Mouse (Mus musculus): ENCODE results near the gene Tcstv1. TPM values are rescaled to one million over a fixed set of nuclear protein-coding genes. Genes with fewer than 3 reads are reported as not detected.
"Not testable (repeated sequence)": the region's sequence is repeated elsewhere in the genome, so short reads cannot be mapped to it uniquely, and the experiment has no call there.

The Tcstv1 gene
- not detected in 2 replicates for polyA plus RNA-seq (2015; fragmentation: Nextera tagmentation; extraction: Ambion mirVana)

DNA sequence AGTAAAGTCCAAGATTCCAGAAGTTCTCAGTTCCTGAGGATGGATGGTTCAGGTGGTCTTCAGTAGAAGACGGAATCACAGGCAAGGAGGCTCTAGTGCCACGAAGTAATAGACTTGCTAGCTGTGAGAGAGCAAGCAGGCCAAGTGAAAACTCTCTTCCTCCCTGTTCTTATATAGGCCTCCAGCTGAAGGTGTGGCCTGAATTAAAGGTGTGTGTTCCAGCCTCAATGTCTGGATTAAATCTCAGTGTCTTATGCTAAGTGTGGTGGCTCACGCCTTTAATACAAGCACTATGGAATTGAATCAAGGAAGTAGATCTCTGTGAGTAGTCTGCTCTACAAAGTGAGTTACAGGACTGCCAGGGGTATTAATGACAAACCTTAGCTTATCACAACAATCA is at the start of gene Tcstv1:
Gene Tcstv1 (minus strand): TSS at position 101 of the 400 bp plus-strand sequence.
- H3K4me1 ChIP-seq; H3K4me3 ChIP-seq; H3K9ac ChIP-seq; H3K4me2 ChIP-seq; ATAC-seq (replicated peaks); H3K27me3 ChIP-seq (replicated peaks); H3K27ac ChIP-seq; H3K36me3 ChIP-seq (replicated peaks); H3K9me3 ChIP-seq: not testable (repeated sequence)
- 83% methylated on average over 3 of the region's 3 CpGs for whole genome bisulfite sequencing

DNA sequence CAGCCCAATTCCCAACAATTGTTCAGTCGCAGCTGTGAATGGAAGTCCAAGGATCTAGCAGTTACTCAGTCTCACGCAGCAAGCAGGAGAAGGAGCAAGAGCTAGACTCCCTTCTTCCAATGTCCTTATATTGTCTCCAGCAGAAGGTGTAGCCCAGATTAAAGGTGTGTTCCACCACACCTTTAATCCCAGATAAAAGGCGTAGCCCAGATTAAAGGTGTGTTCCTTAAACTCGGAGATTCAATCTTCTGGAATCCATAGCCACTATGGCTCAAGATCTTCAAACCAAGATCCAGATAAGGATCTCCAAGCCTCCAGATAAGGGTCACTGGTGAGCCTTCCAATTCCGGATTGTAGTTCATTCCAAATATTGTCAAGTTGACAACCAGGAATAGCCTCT is 34.6 kb upstream of the Tcstv1 start, which contains the start of gene Gm21761:
Gene Gm21761 (minus strand): TSS at position 101 of the 400 bp plus-strand sequence.
- ATAC-seq (replicated peaks); H3K9ac ChIP-seq; H3K4me2 ChIP-seq; H3K4me3 ChIP-seq; H3K9me3 ChIP-seq; H3K27ac ChIP-seq; H3K4me1 ChIP-seq; H3K27me3 ChIP-seq (replicated peaks); H3K36me3 ChIP-seq (replicated peaks): not testable (repeated sequence)
- 95% methylated on average over 2 of the region's 5 CpGs for WGBS

DNA sequence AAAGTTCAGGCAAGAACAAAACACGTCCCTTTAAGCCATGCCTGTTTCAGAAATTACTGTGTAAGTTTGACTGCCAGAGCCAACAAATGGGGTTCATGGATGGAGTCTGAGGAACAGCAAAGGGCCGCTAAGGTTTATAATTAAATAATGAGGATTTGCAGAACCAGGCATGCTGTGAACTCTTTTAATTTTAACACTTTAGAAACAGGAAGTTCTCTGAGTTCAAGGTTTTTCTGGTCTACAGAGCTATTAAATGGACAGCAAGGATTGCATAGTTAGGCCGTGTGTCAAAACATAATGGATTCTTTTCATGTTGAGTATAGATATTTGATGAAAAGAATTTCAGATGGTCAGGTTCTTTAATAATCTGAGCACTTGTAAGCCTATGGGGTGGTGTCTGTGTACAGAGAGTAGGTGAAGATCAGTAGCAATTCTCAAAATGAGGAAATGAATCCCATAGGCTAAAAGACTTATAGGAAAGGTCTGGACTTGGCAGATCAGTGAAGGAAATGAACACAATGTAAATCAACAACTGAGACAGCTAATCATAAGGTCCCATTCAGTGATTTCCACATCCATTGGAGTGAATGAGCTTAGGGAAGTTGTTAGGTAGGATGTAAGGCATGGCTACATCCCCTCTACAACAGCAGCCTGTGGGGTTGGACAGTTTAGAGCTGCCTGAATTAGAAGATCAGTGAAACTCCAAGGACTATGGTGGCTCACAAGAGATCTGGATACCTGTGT is 30.2 kb upstream of the Tcstv1 start:
- H3K4me2 ChIP-seq; H3K4me3 ChIP-seq; H3K9ac ChIP-seq; H3K4me1 ChIP-seq; H3K9me3 ChIP-seq; ATAC-seq (replicated peaks); H3K27ac ChIP-seq; H3K36me3 ChIP-seq (replicated peaks); H3K27me3 ChIP-seq (replicated peaks): not testable (repeated sequence)
- WGBS, result 87% methylated on average over 3 of the region's 3 CpGs

DNA sequence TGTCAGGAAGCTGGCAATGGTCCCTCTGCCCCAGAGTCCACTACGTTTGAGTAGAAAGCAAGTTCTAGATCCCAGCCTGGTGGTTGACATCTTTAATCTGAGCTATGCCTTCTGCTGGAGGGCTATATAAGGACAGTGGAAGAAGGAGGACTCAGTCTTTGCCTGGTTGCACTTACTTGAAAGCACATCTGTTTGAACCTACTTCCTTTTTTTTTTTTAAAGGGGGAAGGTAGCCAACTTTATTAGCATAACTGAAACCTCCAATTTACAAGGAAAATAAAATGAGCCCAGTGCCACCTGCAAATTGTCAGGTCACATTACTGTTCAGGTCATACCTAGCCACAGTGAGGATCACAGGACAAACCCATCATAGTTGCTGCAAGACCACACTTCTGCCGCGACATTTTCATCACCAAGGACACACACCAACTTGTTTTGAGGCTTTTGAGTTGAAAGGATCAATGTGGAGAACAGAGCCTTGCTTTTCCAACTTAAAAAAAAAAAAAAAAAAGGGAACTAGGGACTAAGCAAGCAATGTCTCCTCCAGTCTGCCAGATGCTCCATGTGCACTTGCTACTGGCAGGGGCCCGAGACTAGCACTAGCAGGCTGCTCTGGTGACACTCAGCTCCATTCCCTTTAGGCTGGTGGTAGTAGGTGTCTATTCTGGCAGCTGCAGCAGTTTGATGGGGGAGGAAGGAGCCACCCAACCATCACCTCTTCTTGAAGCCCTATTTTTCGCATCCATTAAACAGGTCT is 22.6 kb upstream of the Tcstv1 start:
- not testable (repeated sequence) for H3K4me2 ChIP-seq; H3K9ac ChIP-seq; H3K4me3 ChIP-seq; H3K27ac ChIP-seq; ATAC-seq (replicated peaks); H3K9me3 ChIP-seq; H3K4me1 ChIP-seq; H3K27me3 ChIP-seq (replicated peaks); H3K36me3 ChIP-seq (replicated peaks)
- 90% methylated on average over 4 of the region's 5 CpGs for WGBS

DNA sequence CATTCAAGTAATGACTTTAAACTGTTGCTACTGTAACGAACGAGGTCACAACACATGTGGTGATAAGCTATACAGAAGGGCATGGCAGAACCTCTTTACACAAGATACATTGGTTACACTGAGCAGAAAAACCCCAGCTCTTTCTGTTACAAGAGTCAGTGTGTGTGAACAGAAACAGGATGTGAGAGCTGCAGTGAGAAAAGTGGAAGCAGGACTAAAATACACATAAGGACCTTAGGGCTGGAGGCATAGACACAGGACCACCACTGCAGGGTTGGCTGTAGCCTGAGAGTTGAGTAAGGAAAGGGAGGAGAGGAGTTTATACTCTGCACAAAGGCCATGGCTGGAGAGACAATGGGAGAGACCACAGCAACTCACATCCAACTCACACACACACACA is 21.9 kb upstream of the Tcstv1 start:
- 73% methylated on average over 2 of the region's 2 CpGs for WGBS
- not testable (repeated sequence) for H3K9ac ChIP-seq; H3K4me3 ChIP-seq; H3K4me1 ChIP-seq; H3K27ac ChIP-seq; H3K27me3 ChIP-seq (replicated peaks); H3K9me3 ChIP-seq; H3K36me3 ChIP-seq (replicated peaks); H3K4me2 ChIP-seq; ATAC-seq (replicated peaks)

DNA sequence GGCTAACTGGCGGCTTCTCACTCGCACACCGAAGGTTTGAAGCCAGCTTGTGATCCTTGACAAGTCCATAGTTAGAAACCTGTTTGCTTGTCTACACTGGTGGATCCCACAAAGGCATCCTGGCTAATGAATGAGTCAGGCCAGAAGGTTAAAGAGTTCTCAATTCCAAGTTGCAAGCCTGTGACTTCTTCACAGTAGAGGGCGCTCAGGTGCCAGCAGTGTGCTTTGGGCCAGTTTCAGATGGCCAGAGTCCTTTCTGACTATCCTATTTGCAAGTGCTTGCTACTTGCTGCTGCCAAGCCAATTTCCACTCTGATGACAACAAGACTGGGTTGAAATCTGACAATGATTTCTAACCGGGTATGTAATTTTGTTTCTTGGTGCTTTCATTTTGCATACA is 4.0 kb upstream of the Tcstv1 start:
- WGBS, result 55% methylated on average over 5 of the region's 5 CpGs
- not testable (repeated sequence) for H3K4me2 ChIP-seq; H3K27ac ChIP-seq; ATAC-seq (replicated peaks); H3K36me3 ChIP-seq (replicated peaks); H3K27me3 ChIP-seq (replicated peaks); H3K4me1 ChIP-seq; H3K4me3 ChIP-seq; H3K9ac ChIP-seq; H3K9me3 ChIP-seq

DNA sequence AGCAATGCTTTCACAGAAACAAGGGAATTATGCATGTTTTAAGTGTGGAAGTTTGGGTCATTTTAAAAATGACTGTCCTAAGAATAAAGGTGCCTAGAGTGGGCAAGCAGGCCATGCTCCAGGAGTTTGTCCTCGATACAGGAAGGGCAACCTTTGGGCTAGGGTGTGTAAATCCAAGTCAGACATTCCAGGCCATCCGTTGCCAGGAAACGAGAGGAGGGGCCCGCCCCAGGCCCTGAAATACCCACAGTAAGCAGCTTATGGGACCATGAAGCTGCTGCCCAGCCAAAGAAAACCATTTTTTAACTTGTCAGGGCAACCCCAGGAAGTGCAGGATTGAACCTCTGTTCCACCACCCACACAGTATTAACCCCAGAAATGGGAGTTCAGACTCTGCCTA is 7.7 kb downstream of the Tcstv1 start:
- not testable (repeated sequence) for H3K27me3 ChIP-seq (replicated peaks); H3K36me3 ChIP-seq (replicated peaks); ATAC-seq (replicated peaks); H3K4me1 ChIP-seq; H3K9me3 ChIP-seq; H3K27ac ChIP-seq; H3K4me2 ChIP-seq; H3K9ac ChIP-seq; H3K4me3 ChIP-seq
- 25% methylated on average over 4 of the region's 4 CpGs for WGBS

DNA sequence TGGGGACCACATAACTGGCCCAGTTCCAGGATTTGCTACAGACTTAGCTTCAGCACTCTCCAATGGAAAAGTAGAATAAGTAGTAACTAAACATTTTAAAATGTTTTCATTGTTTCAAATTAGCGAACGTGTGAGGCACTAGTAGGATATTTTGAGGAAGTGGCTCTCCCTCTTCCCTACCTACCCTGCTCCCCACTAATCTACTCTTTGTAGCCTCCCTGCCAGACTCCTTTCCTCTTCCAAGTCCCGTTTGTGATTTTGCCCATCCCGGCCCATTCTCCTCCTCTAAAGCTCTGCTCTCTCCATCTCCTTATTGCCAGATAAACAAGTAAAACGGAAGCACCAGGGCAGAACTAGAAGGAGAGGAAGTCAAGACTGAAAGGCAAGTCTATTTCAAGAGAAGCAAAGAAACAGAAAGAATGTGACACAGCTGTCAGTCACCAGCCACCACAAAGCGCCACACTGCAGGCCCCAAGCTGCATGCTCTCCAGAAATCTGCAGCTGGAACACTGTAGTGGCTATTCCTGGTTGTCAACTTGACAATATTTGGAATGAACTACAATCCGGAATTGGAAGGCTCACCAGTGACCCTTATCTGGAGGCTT is 30.1 kb downstream of the Tcstv1 start:
- not testable (repeated sequence) for H3K27ac ChIP-seq

DNA sequence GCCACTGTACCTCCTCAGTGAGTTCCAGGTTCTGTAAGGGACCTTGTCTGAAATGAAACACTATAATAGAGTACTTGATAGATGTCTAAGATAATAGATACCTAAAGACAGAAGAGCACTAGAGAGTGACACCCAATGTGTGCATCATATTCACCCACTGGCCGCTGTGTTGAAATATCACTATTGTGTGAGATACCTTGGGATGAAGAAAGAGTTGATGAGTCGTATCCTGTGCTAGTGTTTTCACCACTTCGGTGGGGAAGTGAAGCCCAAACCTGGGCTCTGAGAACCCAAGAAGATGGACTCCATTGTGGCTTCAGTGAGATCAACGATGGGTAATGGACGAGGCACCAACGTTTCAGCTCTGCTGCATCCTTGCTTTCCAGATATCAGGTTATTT is 32.2 kb downstream of the Tcstv1 start:
- not testable (repeated sequence) for H3K27ac ChIP-seq; H3K27me3 ChIP-seq (replicated peaks); H3K4me1 ChIP-seq; H3K9me3 ChIP-seq; H3K4me2 ChIP-seq; ATAC-seq (replicated peaks); H3K9ac ChIP-seq; H3K4me3 ChIP-seq; H3K36me3 ChIP-seq (replicated peaks)
- WGBS, result no CpG with 5 or more reads among the region's 6 CpGs

More for the DNA sequence above, 30.1 kb downstream of the Tcstv1 start:
- not testable (repeated sequence) for H3K36me3 ChIP-seq (replicated peaks); H3K9ac ChIP-seq; H3K27me3 ChIP-seq (replicated peaks); H3K4me1 ChIP-seq; H3K9me3 ChIP-seq; H3K4me3 ChIP-seq; ATAC-seq (replicated peaks); H3K4me2 ChIP-seq
- WGBS, result 79% methylated on average over 6 of the region's 7 CpGs

Other genes starting within 250 kb of the Tcstv1 start
- 506 and 523 TPM in 2 replicates for gene Hmgcs1, start 204.4 kb downstream of the Tcstv1 start, polyA plus RNA-seq (2015; fragmentation: Nextera tagmentation; extraction: Ambion mirVana)
- 4.5 and 4.7 TPM in 2 replicates for gene Nim1k, start 138.9 kb downstream of the Tcstv1 start, polyA plus RNA-seq (2015; fragmentation: Nextera tagmentation; extraction: Ambion mirVana)
- gene Zfp131, start 103.9 kb downstream of the Tcstv1 start, polyA plus RNA-seq (2015; fragmentation: Nextera tagmentation; extraction: Ambion mirVana), result 31.0 and 33.3 TPM in 2 replicates
- not detected in 2 replicates for gene AF067063, start 64.6 kb downstream of the Tcstv1 start, polyA plus RNA-seq (2015; fragmentation: Nextera tagmentation; extraction: Ambion mirVana)
- gene D13Ertd608e, start 58.8 kb downstream of the Tcstv1 start, polyA plus RNA-seq (2015; fragmentation: Nextera tagmentation; extraction: Ambion mirVana), result not detected in 2 replicates
- not detected in 2 replicates for gene Gm21761, start 34.5 kb upstream of the Tcstv1 start, polyA plus RNA-seq (2015; fragmentation: Nextera tagmentation; extraction: Ambion mirVana)
- gene B020031M17Rik, start 56.0 kb upstream of the Tcstv1 start, polyA plus RNA-seq (2015; fragmentation: Nextera tagmentation; extraction: Ambion mirVana), result not detected in 2 replicates
- gene Gm36079, start 132.2 kb upstream of the Tcstv1 start, polyA plus RNA-seq (2015; fragmentation: Nextera tagmentation; extraction: Ambion mirVana), result not detected in 2 replicates
- gene Gm21188, start 157.4 kb upstream of the Tcstv1 start, polyA plus RNA-seq (2015; fragmentation: Nextera tagmentation; extraction: Ambion mirVana), result not detected in 2 replicates
- not detected in 2 replicates for gene Gm20767, start 245.5 kb upstream of the Tcstv1 start, polyA plus RNA-seq (2015; fragmentation: Nextera tagmentation; extraction: Ambion mirVana)

Measured in midbrain, embryonic 15.5 days (tissue).